Mouse (Mus musculus) hindbrain, postnatal 0 days (tissue): ENCODE data around the gene Smim1. TPM values are rescaled to one million over a fixed set of nuclear protein-coding genes. Genes with fewer than 3 reads are reported as not detected.
A peak's percentile ranks its signal among the peaks of the same experiment; 100 is the strongest.

Experiments used
- ATAC-seq: fragments of 200-750 bp; cut with Nextera tagmentation; 2 replicates; pipeline ENCODE4 v1.8.0; 2017; ENCODE audit warnings: mild to moderate bottlenecking, moderate TSS enrichment, moderate library complexity
- DNase-seq: peaks from one replicate; pipeline ENCODE4 v3.0.0-alpha.2; 2015; ENCODE audit warnings: low spot score
- H3K27ac ChIP-seq: fragments of 300-500 bp; sonication (generic); 2 replicates; pipeline ENCODE4 v1.5.1; 2014; ENCODE audit warnings: mild to moderate bottlenecking
- H3K27me3 ChIP-seq: fragments of 300-500 bp; sonication (generic); 2 replicates; pipeline ENCODE4 v1.6.1; 2014; ENCODE audit warnings: low read length, mixed read lengths; ENCODE audit not compliant: insufficient read depth
- H3K36me3 ChIP-seq: fragments of 300-500 bp; sonication (generic); 2 replicates; pipeline ENCODE4 v1.6.1; 2014; ENCODE audit warnings: low read length, mixed read lengths; ENCODE audit not compliant: insufficient read depth
- H3K4me1 ChIP-seq: fragments of 300-500 bp; sonication (generic); 2 replicates; pipeline ENCODE4 v1.6.1; 2014; ENCODE audit warnings: antibody characterized with exemption, low read length, mixed read lengths; ENCODE audit not compliant: insufficient read depth
- H3K4me2 ChIP-seq: fragments of 300-500 bp; sonication (generic); 2 replicates; pipeline ENCODE4 v1.6.1; 2014; ENCODE audit warnings: low read depth, mild to moderate bottlenecking, low read length, moderate library complexity, mixed read lengths
- H3K4me3 ChIP-seq: fragments of 300-500 bp; sonication (generic); 2 replicates; pipeline ENCODE4 v1.5.1; 2014; ENCODE audit warnings: low read length
- H3K9ac ChIP-seq: fragments of 300-500 bp; sonication (generic); replicated peaks from 2 replicates; pipeline ENCODE4 v1.6.1; 2014; ENCODE audit warnings: mild to moderate bottlenecking, low read length, moderate library complexity, mixed read lengths
- H3K9me3 ChIP-seq: fragments of 300-500 bp; sonication (generic); 2 replicates; pipeline ENCODE4 v1.6.1; 2016; ENCODE audit warnings: low read length, mixed read lengths
- CTCF ChIP-seq: IDR thresholded peaks from 2 replicates; pipeline ENCODE4 v1.5.1; 2016; ENCODE audit warnings: antibody characterized with exemption, control low read depth, low read depth
- WGBS: fragments of 180-500 bp; shearing (Covaris S2); extraction: QIAGEN DNeasy Blood & Tissue Kit; methylation state at CpG from one replicate; pipeline ENCODE4 v1.1.7; 2014; 5-methylcytosine and 5-hydroxymethylcytosine counted together
- polyA plus RNA-seq: library from polyadenylated mRNA; unstranded; fragments of >200 nt; fragmentation: Nextera tagmentation; extraction: Ambion mirVana; gene quantifications from 2 replicates; pipeline ENCODE4 v1.2.1, GENCODE M21; 2015
- total RNA-seq: library from RNA; depleted of rRNA; stranded (reverse); fragments of >200 nt; gene quantifications from 2 replicates; pipeline ENCODE4 v1.2.3, GENCODE M21; 2014

The Smim1 gene
- total and polyA plus RNA-seq, 2 experiments from 2014 or later = 17.1 to 20.7 TPM

DNA sequence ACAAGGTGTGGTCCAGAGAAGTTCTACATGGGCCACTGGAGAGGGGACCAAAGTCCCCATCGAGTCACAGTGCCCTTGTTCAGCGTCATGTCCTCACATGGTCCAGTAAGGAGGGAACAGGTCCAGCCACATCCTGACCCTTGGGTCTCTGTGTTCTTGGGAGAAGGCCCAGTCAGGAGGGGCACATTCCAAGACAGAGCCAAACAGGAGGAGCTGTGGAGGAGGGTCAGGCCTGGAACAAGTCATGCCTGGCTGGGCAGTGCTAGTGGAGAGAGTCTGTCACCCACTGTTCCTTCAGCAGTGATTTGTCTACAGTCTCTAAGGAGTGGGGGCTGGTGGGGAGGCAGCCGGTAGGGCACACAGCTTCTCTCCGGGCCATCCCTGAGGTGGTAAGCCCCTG lies 3.6 kb downstream of the Smim1 start:
- ATAC-seq (peak; percentile 25; the same call in 1 of the 2 replicates), DNase-seq (peak; percentile 9)
- no peak overlapping the region for H3K4me3 ChIP-seq
- peaks cover 40% of the 10 kb centered on the region for H3K36me3 ChIP-seq
- peaks cover 15% of the 10 kb centered on the region for H3K4me1 ChIP-seq
- no peak overlapping the region for H3K4me2 ChIP-seq
- TF ChIP-seq CTCF = no peak
- H3K27ac ChIP-seq = 0 out of 2 replicates have a peak overlapping the region, but pooled peaks have one; percentile 17
- no peaks in the 10 kb centered on the region for H3K9me3 ChIP-seq
- no peaks in the 10 kb centered on the region for H3K27me3 ChIP-seq
- WGBS = 69% methylated on average over 4 of the region's 4 CpGs
- no peak overlapping the region for H3K9ac ChIP-seq

DNA sequence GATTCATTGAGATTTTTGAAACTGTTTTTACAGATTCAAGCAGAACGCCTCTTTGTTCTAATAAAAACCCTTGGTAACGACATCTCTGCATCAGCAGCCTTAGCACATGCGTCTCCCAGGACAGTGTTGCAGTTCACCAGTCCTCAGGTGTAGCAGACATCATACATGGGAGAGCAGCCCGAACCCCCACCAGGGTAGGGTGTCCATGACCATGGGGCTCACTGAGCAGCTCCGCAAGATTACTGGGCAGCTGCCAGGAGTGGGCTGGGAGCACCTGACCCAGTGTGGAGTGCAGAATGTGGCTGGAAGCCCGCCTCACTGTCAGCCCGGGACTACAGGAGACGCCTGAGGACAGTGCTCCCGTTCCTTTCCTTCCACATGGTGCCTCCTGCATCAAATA lies 4.6 kb downstream of the Smim1 start:
- WGBS = 88% methylated on average over 9 of the region's 9 CpGs
- Histone ChIP-seq H3K4me2 (no peak overlapping the region), H3K9ac (no peak overlapping the region), H3K4me1 (peaks cover 14% of the 10 kb centered on the region), H3K36me3 (peaks cover 50% of the 10 kb centered on the region), H3K9me3 (no peaks in the 10 kb centered on the region), H3K27ac (no peak overlapping the region), H3K27me3 (no peaks in the 10 kb centered on the region), H3K4me3 (no peak overlapping the region)
- DNase-seq = no peak
- ATAC-seq = no peak
- TF ChIP-seq CTCF = no peak

DNA sequence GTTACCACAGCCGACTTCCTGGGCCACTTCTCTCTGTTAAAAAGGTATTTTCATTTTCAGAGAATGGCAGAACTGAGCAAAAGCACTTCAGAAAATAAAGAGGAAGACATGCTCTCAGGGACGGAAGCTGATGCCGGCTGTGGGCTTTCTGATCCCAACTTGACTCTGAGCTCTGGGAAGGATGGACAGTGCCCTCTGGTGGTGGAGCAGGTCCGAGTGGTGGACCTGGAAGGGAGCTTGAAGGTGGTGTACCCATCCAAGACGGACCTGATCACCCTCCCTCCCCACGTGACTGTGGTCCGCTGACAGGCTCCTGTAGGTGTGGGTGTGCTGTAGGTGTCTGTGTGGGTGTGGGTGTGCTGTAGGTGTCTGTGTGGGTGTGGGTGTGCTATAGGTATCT lies 6.5 kb downstream of the Smim1 start:
- H3K36me3 ChIP-seq = peaks cover 64% of the 10 kb centered on the region
- no peaks in the 10 kb centered on the region for H3K27me3 ChIP-seq
- ATAC-seq = no peak
- no peak overlapping the region for H3K4me3 ChIP-seq
- H3K4me2 ChIP-seq = no peak overlapping the region
- TF ChIP-seq CTCF = peak; percentile 69
- H3K9ac ChIP-seq = no peak overlapping the region
- no peaks in the 10 kb centered on the region for H3K9me3 ChIP-seq
- WGBS = 69% methylated on average over 7 of the region's 7 CpGs
- H3K27ac ChIP-seq = no peak overlapping the region
- no peaks in the 10 kb centered on the region for H3K4me1 ChIP-seq
- DNase-seq = peak; percentile 23

DNA sequence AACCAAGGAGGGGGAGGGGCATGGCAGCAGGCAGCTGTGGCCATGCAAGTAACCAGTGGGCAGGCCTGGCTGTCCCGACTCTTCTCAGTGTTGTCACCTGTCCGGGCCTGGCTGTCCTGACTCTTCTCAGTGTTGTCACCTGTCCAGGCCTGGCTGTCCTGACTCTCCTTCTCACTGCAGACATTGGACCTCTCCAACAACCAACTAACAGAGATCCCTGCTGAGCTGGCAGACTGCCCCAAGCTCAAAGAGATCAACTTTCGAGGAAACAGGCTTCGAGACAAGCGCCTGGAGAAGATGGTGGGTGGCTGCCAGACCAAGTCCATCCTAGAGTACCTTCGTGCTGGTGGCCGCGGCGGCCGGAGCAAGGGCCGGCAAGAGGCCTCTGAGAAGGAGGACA lies 10.6 kb downstream of the Smim1 start:
- Histone ChIP-seq H3K4me2 (no peak overlapping the region), H3K4me3 (no peak overlapping the region), H3K36me3 (peaks cover 58% of the 10 kb centered on the region), H3K9me3 (no peaks in the 10 kb centered on the region), H3K4me1 (peaks cover 10% of the 10 kb centered on the region), H3K27me3 (no peaks in the 10 kb centered on the region), H3K27ac (no peak overlapping the region), H3K9ac (no peak overlapping the region)
- ATAC-seq = no peak
- no peak for TF ChIP-seq CTCF
- no peak for DNase-seq
- WGBS = 81% methylated on average over 11 of the region's 11 CpGs

DNA sequence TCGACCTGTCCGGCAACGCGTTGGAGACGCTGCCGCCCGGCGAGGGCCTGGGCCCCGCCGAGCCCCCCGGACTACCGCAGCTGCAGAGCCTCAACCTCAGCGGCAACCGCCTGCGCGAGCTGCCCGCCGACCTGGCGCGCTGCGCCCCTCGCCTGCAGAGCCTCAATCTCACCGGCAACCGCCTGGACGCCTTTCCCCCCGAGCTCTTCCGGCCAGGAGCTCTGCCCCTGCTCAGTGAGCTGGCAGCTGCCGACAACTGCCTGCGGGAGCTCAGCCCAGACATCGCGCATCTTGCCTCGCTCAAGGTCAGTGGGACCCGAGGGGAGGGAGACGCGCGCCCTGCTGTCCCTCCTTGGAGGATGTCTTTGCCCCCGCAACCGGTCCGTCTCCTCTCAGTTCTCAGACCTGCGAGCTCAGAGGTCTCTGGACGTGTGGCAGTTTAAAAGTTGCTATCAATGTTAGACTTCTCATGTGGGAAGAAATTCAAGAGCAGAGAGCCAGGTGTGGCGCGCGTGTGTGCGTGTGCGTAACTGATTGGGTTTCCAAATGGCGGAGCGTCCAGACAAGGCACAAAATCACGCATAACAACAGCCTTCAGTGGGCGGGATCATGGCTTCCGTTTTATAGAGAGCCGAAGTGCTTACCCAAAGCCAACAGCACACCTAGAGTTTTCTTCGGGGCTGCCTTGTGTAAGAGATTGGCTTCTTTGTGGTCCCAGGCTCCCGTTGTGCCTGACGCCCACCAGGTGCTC lies 13.7 kb downstream of the Smim1 start:
- DNase-seq = peak; percentile 19
- 2% methylated on average over 55 of the region's 55 CpGs for WGBS

DNA sequence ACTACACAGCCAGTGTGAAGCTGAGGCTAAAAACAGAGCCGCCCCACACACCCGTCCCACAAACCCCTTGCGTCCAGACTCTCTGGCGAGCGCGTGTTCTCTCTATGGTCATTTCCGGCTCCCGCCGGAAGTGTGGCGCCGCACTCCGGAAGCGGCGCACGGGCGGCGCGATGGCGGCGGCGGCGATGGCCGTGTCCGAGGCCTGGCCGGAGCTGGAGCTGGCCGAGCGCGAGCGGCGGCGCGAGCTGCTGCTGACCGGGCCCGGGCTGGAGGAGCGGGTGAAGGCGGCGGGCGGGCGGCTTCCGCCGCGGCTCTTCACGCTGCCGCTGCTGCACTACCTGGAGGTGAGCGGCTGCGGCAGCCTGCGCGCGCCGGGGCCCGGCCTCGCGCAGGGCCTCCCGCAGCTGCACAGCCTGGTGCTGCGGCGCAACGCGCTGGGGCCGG lies 14.4 kb downstream of the Smim1 start, which contains the start of gene Lrrc47:
Gene Lrrc47 (plus strand): TSS at position 86 of the 444 bp plus-strand sequence.
- peak; percentile 94 for DNase-seq

More for the DNA sequence above, 13.7 kb downstream of the Smim1 start:
- H3K9me3 ChIP-seq = no peaks in the 10 kb centered on the region
- H3K9ac ChIP-seq = peak overlapping the region; percentile 80
- H3K4me1 ChIP-seq = peaks cover 10% of the 10 kb centered on the region
- H3K27me3 ChIP-seq = no peaks in the 10 kb centered on the region
- no peak for TF ChIP-seq CTCF
- peaks cover 34% of the 10 kb centered on the region for H3K36me3 ChIP-seq
- H3K4me2 ChIP-seq = peak overlapping the region; percentile 97
- H3K27ac ChIP-seq = peak overlapping the region; percentile 79
- H3K4me3 ChIP-seq = peak overlapping the region; percentile 64
- peak; percentile 3; the same call in 1 of the 2 replicates for ATAC-seq

More for the DNA sequence above, 14.4 kb downstream of the Smim1 start, which contains the start of gene Lrrc47:
- under 1% methylated on average over 53 of the region's 59 CpGs for WGBS
- H3K27ac ChIP-seq = peak within 1 kb of the TSS; percentile 79
- no peaks in the 10 kb centered on the region for H3K9me3 ChIP-seq
- H3K9ac ChIP-seq = peak within 1 kb of the TSS; percentile 80
- peak within 1 kb of the TSS; percentile 97 for H3K4me2 ChIP-seq
- H3K27me3 ChIP-seq = no peaks in the 10 kb centered on the region
- peaks cover 10% of the 10 kb centered on the region for H3K4me1 ChIP-seq
- TF ChIP-seq CTCF = no peak
- peak; percentile 95 for ATAC-seq
- H3K4me3 ChIP-seq = peak within 1 kb of the TSS; percentile 64
- H3K36me3 ChIP-seq = peaks cover 34% of the 10 kb centered on the region; the same call in 1 of the 2 replicates
